Mouse (Mus musculus): Measurements from ENCODE around the gene Rnf227. TPM values are rescaled to one million over a fixed set of nuclear protein-coding genes. Genes with fewer than 3 reads are reported as not detected.
A peak's percentile ranks its signal among the peaks of the same experiment; 100 is the strongest.

The Rnf227 gene
- polyA plus RNA-seq, 1 experiment: 2.1 TPM

DNA sequence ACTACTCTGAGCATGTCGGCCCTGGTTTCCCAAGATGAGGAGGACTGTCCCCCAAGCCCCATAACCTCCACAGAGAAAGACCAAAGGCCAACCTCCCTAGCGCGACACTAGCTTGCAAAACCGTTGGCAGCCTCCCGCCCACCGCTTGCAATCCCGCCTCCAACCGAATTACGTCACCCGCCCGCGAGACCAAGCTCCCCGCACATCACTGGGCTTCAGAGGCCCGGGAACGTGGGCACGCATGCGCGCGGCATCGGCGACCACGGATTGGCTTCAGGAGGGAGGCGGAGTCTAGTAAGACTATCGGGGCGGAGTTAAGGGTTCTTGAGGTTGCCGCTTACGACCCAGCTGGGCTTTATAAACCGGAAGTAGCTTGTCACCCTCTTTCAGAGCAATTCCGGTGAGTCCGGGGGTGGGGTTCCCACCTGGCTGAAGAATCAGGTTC, 16.6 kb upstream of the Rnf227 start, which contains the start of the genes Cntrob and Trappc1:
TSS of gene Cntrob (minus strand) at position 109 of the 445 bp plus-strand sequence.
TSS of gene Trappc1 (plus strand) at position 314 of the 445 bp plus-strand sequence.
- TF ChIP-seq POLR2A (IDR thresholded peaks at IDR 0.05; ENCODE audit: low read depth, low read length): peak; percentile 59
- TF ChIP-seq CTCF (conservative IDR thresholded peaks at IDR 0.05; ENCODE audit: insufficient read depth, insufficient read length, low read depth, low read length): no peak
- H3K36me3 ChIP-seq (ENCODE audit: control insufficient read depth, insufficient read depth, low read length): no peaks in the 10 kb centered on the region
- H3K27ac ChIP-seq (ENCODE audit: insufficient read depth, low read depth, low read length): peak within 1 kb of the TSS; percentile 67
- peak within 1 kb of the TSS; percentile 75 for H3K4me3 ChIP-seq (ENCODE audit: insufficient read depth, low read depth, low read length)
- H3K27me3 ChIP-seq (replicated peaks; ENCODE audit: control insufficient read depth, insufficient read depth, low read length): no peaks in the 10 kb centered on the region
- H3K4me1 ChIP-seq (ENCODE audit: control insufficient read depth, insufficient read depth, low read length): peaks cover 10% of the 10 kb centered on the region; the same call in 1 of the 2 replicates
- under 1% methylated on average over 30 of the region's 30 CpGs for WGBS
- peak; percentile 100 for DNase-seq

GRCm38 (mm10) chr11:69324749-69325148, 15.5 kb upstream of the Rnf227 start:
- WGBS: 79% methylated on average over 6 of the region's 6 CpGs
- H3K4me3 ChIP-seq (ENCODE audit: insufficient read depth, low read depth, low read length): no peak overlapping the region
- no peak overlapping the region for H3K27ac ChIP-seq (ENCODE audit: insufficient read depth, low read depth, low read length)

DNA sequence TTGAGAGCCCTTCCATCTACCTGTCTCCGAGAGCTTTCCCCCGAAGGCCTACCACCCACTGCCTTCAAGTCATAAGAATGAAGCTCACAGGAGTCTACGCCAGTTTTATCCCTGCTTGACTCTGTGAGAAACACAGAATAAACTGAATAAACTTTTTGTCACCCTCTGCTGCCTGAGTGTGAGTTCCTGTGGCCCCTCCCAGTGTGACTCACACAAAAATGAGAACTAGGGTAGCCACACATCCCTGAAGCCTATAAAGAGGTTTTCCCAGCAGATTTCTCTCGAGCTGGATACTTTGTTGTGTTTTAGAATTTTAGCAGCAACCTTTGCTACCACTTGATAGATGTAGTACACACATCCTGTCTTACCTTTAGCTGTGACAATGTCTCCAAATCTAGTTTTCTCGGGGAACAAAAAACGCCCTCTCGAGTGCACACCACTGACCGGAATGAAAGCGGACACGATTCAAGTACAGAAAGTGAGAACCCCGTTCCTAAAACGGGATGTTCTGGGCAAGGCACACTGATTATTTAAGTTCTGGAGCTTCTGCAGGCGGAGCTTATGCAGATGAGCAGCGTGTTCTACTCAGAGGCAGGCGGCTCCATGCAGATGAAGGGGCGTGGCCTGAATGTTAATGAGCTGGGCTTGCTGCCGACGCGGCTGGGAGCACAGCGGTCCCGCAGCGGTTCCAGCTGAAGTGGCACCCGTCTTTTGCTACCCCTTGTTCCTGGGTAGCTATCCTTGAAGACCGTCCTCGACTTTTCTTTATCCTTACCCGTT, 14.4 kb upstream of the Rnf227 start, which contains the start of gene Kcnab3:
TSS of gene Kcnab3 (plus strand) at position 631 of the 780 bp plus-strand sequence.
- 10% methylated on average over 26 of the region's 26 CpGs for WGBS
- H3K36me3 ChIP-seq (ENCODE audit: control insufficient read depth, insufficient read depth, low read length): no peaks in the 10 kb centered on the region
- peaks cover 10% of the 10 kb centered on the region; the same call in 1 of the 2 replicates for H3K4me1 ChIP-seq (ENCODE audit: control insufficient read depth, insufficient read depth, low read length)
- no peak for TF ChIP-seq POLR2A (IDR thresholded peaks at IDR 0.05; ENCODE audit: low read depth, low read length)
- TF ChIP-seq CTCF (conservative IDR thresholded peaks at IDR 0.05; ENCODE audit: insufficient read depth, insufficient read length, low read depth, low read length): no peak
- H3K4me3 ChIP-seq (ENCODE audit: insufficient read depth, low read depth, low read length): peak within 1 kb of the TSS; percentile 43
- H3K27me3 ChIP-seq (replicated peaks; ENCODE audit: control insufficient read depth, insufficient read depth, low read length): no peaks in the 10 kb centered on the region
- H3K27ac ChIP-seq (ENCODE audit: insufficient read depth, low read depth, low read length): no peak within 1 kb of the TSS
- DNase-seq: peak; percentile 95

More at GRCm38 (mm10) chr11:69324749-69325148, 15.5 kb upstream of the Rnf227 start:
- no peaks in the 10 kb centered on the region for H3K36me3 ChIP-seq (ENCODE audit: control insufficient read depth, insufficient read depth, low read length)
- DNase-seq: no peak
- H3K27me3 ChIP-seq (replicated peaks; ENCODE audit: control insufficient read depth, insufficient read depth, low read length): no peaks in the 10 kb centered on the region
- TF ChIP-seq CTCF (conservative IDR thresholded peaks at IDR 0.05; ENCODE audit: insufficient read depth, insufficient read length, low read depth, low read length) (no peak), POLR2A (IDR thresholded peaks at IDR 0.05; ENCODE audit: low read depth, low read length) (no peak)
- H3K4me1 ChIP-seq (ENCODE audit: control insufficient read depth, insufficient read depth, low read length): peaks cover 10% of the 10 kb centered on the region; the same call in 1 of the 2 replicates

DNA sequence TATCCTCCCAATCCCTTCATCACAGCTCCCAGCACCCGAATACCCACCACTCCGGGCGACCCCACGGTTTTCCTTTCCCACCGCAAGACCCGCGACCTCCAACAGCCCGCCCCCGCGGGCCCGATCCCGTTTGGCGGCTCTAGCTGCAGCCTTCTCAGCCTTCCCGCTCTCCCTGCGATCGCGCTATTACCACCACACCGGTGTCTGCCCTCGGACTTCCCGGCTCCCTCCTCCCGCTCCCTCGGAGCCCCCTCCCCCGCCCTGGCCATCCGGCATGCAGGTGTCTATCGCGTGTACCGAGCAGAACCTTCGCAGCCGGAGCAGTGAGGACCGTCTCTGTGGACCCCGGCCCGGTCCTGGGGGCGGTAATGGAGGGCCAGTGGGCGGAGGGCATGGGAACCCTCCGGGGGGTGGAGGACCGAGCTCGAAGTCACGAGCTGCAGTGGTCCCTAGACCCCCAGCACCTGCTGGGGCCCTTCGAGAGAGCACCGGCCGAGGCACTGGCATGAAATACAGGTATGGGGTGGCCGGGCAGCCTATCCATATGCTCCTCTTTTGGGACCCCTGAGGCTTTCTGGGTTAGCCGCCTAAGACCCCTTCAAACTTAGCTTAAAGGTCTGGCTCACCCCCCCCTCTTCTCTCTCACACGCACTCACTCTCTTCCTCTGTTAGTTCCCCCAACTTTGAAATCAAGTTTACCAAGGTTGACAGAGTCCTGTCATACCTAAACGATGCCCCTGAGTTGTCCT, 13.7 kb upstream of the Rnf227 start:
- 3% methylated on average over 45 of the region's 45 CpGs for WGBS
- Histone ChIP-seq H3K27me3 (replicated peaks; ENCODE audit: control insufficient read depth, insufficient read depth, low read length) (no peaks in the 10 kb centered on the region), H3K27ac (ENCODE audit: insufficient read depth, low read depth, low read length) (no peak overlapping the region), H3K36me3 (ENCODE audit: control insufficient read depth, insufficient read depth, low read length) (no peaks in the 10 kb centered on the region), H3K4me1 (ENCODE audit: control insufficient read depth, insufficient read depth, low read length) (peaks cover 14% of the 10 kb centered on the region; the same call in 1 of the 2 replicates), H3K4me3 (ENCODE audit: insufficient read depth, low read depth, low read length) (peak overlapping the region; percentile 43)
- TF ChIP-seq POLR2A (IDR thresholded peaks at IDR 0.05; ENCODE audit: low read depth, low read length) (no peak), CTCF (conservative IDR thresholded peaks at IDR 0.05; ENCODE audit: insufficient read depth, insufficient read length, low read depth, low read length) (no peak)
- DNase-seq: no peak

DNA sequence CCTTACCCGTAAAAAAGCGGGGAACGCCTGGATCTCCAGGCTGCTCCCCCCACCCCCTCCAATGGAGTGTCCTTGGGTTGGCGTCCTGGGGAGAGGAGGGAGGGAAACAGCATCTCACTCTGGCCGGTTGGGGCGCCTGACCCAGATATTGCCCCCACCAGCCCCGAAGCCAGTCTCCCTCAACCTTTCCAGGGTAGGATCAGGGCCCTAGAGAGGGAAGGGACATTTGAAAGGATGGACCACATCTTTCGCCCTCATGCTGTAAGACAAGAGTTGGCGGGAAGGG, 13.2 kb upstream of the Rnf227 start:
- Histone ChIP-seq H3K36me3 (ENCODE audit: control insufficient read depth, insufficient read depth, low read length) (no peaks in the 10 kb centered on the region), H3K4me3 (ENCODE audit: insufficient read depth, low read depth, low read length) (no peak overlapping the region), H3K27me3 (replicated peaks; ENCODE audit: control insufficient read depth, insufficient read depth, low read length) (no peaks in the 10 kb centered on the region), H3K4me1 (ENCODE audit: control insufficient read depth, insufficient read depth, low read length) (peaks cover 17% of the 10 kb centered on the region; the same call in 1 of the 2 replicates), H3K27ac (ENCODE audit: insufficient read depth, low read depth, low read length) (no peak overlapping the region)
- 48% methylated on average over 9 of the region's 9 CpGs for WGBS
- DNase-seq: no peak
- TF ChIP-seq POLR2A (IDR thresholded peaks at IDR 0.05; ENCODE audit: low read depth, low read length) (no peak), CTCF (conservative IDR thresholded peaks at IDR 0.05; ENCODE audit: insufficient read depth, insufficient read length, low read depth, low read length) (no peak)

DNA sequence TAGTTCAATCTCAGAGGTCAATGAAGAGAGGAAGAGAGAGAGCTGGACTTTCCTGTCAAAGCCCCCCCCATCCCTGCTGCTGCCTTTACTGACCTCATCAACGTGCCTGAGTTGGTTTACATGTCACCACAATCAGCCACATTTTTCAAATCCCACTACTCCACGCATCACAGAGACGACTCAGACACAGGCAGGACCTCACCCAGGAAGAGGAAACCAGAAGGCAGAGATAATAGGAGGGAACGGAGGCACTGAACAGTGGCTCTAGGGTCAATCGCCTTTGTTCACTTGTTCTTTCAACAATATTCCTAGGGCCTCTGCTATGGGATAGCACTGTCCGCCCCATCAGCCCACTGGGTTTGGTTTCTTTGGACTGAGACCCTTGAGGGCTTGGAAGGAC, 12.6 kb upstream of the Rnf227 start:
- WGBS: 72% methylated on average over 6 of the region's 6 CpGs
- TF ChIP-seq POLR2A (IDR thresholded peaks at IDR 0.05; ENCODE audit: low read depth, low read length): no peak
- TF ChIP-seq CTCF (conservative IDR thresholded peaks at IDR 0.05; ENCODE audit: insufficient read depth, insufficient read length, low read depth, low read length): no peak
- H3K27me3 ChIP-seq (replicated peaks; ENCODE audit: control insufficient read depth, insufficient read depth, low read length): no peaks in the 10 kb centered on the region
- no peak for DNase-seq
- no peaks in the 10 kb centered on the region for H3K36me3 ChIP-seq (ENCODE audit: control insufficient read depth, insufficient read depth, low read length)
- H3K4me3 ChIP-seq (ENCODE audit: insufficient read depth, low read depth, low read length): no peak overlapping the region
- H3K4me1 ChIP-seq (ENCODE audit: control insufficient read depth, insufficient read depth, low read length): peaks cover 16% of the 10 kb centered on the region; the same call in 1 of the 2 replicates
- H3K27ac ChIP-seq (ENCODE audit: insufficient read depth, low read depth, low read length): no peak overlapping the region

DNA sequence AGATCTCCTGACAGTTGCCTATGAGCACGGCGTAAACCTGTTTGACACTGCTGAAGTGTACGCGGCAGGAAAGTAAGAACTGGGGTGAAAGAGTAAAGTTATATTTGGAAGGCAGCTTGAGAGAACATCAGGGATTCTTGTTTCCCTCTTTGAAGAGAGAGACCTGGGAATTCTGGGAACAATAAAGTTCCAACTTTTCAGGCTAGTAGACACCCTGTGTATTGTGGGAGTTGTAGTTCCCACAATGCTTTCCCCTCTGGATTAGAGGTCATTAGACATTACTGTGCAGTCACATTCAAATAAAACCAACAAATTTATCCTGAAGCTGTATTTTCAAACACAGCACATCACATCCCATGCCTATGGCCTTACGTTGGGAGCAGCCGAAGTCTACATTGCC, 11.7 kb upstream of the Rnf227 start:
- H3K4me3 ChIP-seq (ENCODE audit: insufficient read depth, low read depth, low read length): no peak overlapping the region
- no peaks in the 10 kb centered on the region for H3K27me3 ChIP-seq (replicated peaks; ENCODE audit: control insufficient read depth, insufficient read depth, low read length)
- 97% methylated on average over 6 of the region's 6 CpGs for WGBS
- no peak for DNase-seq
- no peak for TF ChIP-seq CTCF (conservative IDR thresholded peaks at IDR 0.05; ENCODE audit: insufficient read depth, insufficient read length, low read depth, low read length)
- TF ChIP-seq POLR2A (IDR thresholded peaks at IDR 0.05; ENCODE audit: low read depth, low read length): no peak
- H3K4me1 ChIP-seq (ENCODE audit: control insufficient read depth, insufficient read depth, low read length): peaks cover 10% of the 10 kb centered on the region; the same call in 1 of the 2 replicates
- H3K27ac ChIP-seq (ENCODE audit: insufficient read depth, low read depth, low read length): no peak overlapping the region
- no peaks in the 10 kb centered on the region for H3K36me3 ChIP-seq (ENCODE audit: control insufficient read depth, insufficient read depth, low read length)
